Mouse (Mus musculus) mature B cell (primary cell): ENCODE measurements around the gene AU021092.
"Not testable (repeated sequence)": the region's sequence is repeated elsewhere in the genome, so short reads cannot be mapped to it uniquely, and the experiment has no call there.

Source experiments
- in situ Hi-C: fragments of 300-500 bp; cut with MboI; formaldehyde crosslinking; loops from 2 replicates; pipeline ENCODE4 v1.14.3; 2019

Gene AU021092

DNA sequence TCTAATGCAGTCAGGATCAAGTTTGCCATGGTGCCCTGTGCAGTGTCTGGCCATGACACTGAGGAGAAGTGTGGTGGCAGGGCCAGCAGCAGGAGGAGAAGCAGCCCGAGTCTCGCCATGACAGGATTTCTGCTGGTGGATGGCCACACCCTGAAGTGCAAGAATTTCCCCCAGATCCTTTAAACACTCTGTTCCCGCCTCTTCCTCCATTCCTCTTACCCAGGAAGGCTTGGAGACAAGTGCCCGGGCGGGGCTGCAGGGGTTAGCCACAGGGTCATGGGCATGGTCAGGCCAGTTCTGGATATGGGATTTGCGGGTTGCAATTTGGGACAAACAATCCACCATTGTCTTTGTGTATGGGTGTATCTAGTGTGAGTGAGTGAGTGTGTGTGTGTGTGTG, at the start of gene AU021092:
TSS of gene AU021092 (minus strand) at position 160 of the 400 bp plus-strand sequence.
- in situ Hi-C loops, result no loop called here

DNA sequence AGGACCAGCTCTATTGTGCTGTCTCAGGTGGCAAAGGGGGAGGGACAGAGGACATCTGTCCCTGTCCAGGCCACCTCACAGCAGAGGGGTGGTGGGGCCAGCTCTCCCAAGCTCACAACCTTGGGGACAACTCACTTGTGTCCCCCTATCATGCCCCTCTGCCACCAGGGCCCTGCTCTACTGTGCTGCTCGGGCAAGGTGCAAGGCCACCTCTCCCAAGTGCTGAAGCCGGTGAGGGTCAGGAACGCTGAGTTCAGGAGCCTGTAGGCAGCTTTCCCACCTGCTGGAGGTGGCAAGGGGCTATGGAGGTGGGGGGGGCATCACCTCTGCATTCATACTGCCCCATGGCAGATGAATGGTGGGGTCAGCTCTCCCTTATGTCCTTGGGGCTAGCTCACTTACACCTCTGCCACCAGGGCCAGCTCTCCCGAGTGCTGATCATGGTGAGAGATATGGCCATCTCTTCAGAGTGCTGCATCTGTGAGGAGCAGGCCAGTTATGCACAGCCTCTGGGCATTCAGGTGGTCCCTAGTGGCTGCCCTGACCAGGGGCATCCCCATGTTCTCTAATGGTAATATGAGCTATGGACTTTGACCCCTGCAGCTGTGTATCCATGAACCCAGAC, 49.4 kb upstream of the AU021092 start:
- in situ Hi-C loops, result no loop called here

DNA sequence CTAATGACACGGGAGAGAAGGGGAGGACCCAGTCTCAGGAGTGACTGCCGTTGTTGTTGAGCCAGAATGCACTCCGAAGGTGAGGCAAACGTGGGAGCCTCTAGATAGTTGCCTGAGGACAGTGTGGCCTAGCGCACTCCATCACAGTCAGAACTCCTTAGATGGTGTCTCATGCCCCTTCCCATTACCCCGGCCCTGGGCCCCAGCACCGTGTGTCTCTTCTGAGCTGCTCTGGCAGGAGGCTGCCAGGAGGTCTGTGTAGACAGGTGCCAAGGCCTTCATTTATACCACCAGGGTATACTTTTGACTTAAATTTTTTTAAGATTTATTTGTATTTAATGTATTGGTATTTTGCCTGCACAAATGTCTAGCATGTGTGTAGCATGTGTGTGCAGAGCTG, 41.8 kb upstream of the AU021092 start:
- in situ Hi-C loops, result no loop called here

DNA sequence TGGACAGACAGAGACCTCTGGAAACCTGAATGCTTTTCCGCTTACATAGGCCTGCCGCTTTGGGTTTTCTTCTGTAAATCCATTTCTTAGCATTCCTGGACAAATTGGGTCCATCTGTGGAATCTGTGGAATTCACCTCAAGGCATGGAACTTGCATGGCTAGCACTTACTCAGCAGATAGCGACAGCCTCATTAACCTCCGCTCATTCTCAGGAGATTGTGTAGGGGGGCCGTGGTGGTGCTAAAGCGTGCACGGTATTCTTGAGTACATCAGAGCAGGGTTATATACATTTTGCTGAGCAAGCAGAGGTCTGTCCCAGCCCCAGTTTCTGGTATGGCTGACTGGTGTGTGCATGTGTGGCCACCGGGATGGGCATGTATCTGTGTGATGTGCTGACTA, 41.1 kb upstream of the AU021092 start:
- in situ Hi-C loops, result no loop called here

DNA sequence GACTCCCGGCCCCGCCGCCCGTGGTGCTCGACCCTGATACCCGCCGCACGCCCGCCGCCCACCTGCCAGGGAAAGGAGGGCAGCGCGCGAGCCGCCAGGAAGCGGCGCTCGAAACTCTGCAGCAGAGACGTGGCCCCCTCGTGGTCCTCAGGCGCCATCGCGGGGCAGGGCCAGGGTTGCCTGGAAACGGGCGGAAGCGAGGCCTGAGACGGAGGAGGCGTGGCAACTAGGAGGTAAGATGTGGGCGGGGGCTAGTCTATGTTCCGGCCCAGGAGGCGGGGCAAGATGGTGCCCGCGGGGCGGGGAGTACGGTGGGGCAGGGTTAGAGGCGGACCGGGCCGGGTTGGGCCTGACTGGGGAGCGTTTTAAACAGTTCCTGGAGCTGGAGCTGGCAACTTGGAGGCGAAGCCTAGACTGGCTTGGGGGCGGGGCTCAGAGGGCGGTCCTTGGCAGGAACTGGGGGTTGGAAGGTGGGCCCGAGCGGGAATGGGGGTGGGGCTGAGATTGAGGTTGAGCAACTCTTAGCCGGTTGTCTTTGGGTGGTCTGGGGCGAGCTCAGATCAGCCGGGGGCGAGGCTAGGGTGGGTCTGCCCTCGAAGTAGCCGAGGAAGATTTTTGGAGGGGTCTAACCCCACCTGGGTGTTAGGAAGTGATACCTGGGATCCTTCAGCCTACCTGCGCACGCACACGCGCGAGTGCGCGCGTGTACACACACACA, 33.8 kb upstream of the AU021092 start, which contains the start of gene Eef2kmt:
TSS of gene Eef2kmt (minus strand) at position 205 of the 718 bp plus-strand sequence.
- in situ Hi-C loops, result no loop called here

DNA sequence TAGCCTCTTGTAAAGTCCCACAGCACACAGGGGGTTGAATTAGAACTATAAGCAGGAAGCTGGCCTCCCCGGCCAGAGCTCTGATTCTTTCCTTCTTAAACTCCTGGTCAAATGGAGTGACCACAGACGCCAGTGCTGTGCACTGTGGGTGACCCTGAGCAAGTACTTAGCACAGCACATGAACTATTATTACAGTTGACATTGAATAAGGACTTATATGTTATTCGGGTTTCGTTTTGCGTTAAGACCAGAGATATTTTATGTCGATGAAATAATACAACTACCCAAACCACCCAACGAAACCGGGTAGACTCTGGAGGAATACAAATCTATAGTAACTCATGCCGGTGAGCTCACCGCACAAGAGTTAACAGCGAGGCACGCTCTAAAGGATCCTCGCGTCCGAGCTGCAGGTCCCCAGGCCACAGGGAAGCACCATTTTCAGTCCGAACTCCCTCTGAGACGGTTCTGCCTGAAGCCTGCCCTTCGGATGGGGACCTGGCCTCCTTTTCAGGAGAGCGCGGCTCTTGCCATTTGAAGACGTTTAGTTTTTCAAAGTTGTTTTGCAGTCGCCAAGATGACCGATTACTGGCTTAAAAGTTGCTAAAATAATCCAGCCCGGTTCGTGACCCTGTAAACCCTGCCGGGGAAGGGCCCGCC, 33.1 kb upstream of the AU021092 start:
- in situ Hi-C loops, result no loop called here

DNA sequence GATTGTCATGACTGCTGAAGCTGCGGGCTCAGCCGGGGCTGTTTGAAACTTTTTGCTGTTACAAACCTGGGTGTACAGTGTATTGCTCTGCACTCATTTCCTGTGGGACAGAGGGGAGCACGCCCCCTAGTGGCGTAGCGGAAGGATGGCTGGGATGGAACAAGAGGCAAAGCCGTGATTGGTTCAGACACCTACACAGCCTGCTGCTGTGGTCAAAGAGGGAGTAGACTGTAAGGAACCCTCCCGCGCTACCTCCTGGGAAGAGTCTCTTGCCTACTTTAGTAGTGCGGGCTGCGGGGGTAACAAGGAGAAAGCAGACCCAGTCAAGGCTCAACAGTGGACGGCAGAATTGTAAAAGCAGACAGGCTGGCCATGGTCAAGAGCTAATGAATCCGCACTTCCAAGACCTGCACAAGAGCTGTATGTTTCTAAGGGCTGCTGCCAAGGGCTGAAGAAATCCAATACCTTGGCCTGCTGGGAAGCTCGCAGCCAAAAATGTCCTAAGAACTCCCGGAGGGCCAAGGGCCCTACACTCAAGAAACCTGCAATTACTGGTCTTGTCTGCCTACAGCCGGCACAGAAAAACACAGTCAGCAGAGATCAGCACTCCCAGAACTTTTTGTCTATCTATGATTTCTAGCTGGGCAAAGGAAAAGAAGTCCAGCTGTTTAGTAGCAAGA, 32.4 kb upstream of the AU021092 start:
- in situ Hi-C loops, result no loop called here

DNA sequence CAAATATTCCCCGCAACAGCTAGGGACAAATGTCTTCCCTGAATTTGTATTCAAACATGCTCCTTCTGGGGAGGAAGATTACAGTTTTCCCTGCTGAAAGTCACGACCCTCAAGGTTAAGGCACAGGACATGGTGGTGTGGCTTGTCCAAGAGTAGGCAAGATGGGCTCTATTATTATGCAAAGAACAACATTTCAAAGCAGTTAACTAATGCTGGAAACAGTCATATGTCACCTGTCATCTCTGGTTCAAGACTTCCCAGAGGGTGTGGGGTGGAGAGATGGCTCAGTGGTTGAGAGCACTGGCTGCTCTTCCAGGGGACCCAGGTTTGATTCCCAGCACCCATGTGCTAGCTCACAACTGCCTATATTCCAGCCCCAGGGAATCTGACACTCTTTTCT, 30.2 kb upstream of the AU021092 start:
- in situ Hi-C loops, result no loop called here

DNA sequence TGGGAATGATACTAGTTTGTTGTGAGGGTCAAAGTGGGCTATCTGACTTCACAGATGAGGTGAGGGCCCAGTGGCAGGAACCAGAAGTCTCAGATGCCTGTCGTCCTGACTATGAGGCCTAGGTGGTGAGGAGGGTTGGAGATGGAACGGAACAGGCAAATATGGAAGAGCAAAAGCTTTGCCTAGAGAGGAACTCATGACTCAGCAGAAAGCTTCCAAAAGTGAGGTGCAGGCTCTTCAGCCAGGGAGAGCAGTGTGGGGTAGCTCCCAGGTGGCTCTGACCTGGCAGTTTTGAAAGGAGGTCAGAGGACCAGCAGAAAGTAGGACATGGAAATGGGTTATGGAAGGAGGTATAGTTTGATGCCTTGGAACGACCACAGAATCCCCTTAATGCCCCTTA, 28.8 kb upstream of the AU021092 start:
- in situ Hi-C loops, result no loop called here

DNA sequence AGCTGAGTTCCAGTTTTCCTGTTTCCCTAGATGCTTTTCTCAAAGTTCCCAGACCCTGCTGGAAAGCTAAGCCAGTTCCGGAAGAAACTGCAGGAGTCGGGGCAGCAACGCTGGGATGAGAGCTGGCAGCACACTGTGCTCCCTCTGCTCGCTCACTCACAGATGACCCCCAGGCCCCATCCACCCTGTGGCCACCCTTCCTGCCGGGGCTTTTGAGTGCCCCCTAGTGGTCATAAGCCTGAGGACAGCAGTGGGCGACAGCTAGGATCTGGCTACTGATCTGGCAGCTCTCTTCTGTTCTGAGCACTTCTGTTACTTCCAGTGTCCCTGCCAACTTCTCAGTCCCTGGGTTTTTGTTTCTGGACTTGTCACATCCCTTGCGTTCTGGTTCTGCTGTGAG, 22.3 kb upstream of the AU021092 start:
- in situ Hi-C loops, result no loop called here

DNA sequence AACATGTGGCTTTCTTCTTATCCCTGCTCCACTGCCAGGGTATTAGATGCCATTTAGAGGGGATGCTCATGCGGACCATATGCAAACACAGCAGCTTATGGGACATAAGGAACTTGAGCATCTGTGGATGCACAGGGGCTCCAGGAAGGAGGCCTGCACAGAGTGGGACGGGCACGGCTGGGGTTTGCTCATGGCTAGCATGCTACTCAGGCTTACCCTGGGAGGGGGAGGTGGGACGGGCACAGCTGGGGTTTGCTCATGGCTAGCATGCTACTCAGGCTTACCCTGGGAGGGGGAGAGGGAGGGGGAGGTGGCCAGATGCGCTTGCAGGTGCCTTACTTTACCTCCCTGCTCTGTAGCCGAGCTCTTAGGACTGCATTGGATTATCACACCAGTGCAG, 20.8 kb upstream of the AU021092 start:
- in situ Hi-C loops, result no loop called here

DNA sequence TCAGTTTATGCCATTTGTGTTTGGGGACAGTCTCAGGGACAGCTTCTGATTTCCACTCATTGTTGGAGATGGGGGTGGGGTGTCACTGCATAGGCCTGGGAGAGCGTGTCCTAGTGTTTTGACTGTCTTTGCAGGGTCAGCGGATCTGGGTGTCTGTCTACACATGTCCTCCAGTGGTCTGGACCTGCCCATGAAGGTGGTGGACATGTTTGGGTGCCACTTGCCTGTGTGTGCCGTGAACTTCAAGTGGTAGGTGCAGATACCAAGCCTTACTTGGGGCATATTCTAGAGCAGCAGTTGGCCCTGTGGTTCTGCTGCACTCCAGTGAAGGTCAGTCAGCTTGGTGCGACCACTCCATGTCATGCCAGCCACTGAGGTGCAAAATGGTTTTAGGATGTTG, 20.3 kb upstream of the AU021092 start:
- in situ Hi-C loops, result no loop called here

DNA sequence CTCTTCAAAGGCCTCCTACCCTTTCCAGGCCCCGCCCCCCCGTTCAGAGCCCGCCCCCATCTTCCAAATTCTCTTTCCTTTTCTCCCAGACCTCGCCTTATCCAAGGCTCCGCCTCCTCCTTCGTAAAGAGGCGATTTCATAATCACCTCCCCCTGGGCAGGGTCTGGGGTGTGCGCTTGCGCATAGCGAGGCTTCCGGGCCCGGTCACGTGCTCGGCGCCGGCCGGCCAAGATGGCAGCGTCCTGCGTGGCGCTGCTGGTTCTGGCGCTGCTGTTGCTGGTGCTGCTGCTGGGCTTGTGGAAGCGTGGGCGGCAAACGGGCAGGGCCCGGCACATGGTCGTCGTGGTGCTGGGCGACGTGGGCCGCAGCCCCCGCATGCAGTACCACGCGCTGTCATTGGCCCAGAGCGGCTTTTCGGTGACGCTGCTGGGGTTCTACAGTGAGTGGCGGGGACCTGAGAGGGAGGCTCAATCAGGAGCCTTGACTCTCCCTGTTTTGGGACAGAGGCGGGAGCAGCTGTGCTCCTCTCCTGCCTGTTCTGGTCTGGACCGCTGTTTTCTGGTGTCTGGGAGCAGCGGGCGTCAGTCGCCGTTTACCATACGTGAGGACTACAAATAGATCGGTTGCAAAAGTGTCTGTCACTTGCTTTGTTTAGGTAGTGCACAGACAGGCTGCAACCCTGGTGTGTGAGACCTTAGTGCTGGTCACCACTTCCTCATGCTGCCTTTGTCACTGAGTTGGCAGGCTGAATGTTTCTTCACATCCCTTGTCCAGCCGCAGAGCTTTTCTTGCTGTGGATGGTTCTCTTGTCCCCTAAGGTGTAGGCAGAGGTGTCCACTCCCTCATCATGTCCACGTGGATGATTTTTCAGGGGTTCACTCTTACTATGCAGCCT, 11.6 kb upstream of the AU021092 start, which contains the start of gene Alg1:
TSS of gene Alg1 (plus strand) at position 204 of the 896 bp plus-strand sequence.
- in situ Hi-C loops, result no loop called here

DNA sequence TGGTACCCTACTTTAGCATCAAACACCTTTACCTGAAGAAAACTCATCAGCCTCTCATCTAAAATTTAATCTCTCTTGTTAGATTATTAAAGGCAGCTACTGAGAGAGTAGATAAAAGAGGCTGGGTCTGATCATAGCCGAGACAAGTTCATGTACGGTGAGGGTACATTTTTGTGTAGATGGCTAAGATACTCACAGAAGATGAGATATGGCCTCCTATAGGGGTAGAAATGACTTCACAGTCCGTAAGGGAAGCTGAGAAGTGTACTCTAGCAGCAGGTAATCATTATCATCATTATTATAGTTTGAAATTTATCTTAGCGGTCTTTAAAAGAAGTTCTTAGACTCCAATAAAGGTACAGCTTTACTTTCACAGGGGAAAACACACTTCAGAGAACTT, 10.9 kb upstream of the AU021092 start:
- in situ Hi-C loops, result no loop called here

DNA sequence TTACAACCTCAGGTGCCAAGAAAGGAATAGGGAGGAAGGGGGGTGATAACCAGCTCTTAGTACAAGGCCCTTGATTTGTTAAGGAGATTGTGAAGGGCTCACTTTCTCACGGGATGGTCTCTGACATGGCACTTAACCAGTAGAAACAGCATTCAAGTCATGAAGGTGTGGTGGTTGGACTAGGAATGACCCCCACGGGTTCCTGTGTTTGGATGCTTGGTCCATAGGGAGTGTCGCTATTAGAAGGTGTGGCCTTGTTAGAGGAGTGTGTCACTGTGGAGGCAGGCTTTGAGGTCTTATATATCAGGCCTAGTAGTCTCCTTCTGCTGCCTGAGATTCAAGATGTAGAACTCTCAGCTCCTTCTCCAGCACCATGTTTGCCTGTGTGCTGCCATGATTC, 6.0 kb upstream of the AU021092 start:
- in situ Hi-C loops, result not testable (repeated sequence)

DNA sequence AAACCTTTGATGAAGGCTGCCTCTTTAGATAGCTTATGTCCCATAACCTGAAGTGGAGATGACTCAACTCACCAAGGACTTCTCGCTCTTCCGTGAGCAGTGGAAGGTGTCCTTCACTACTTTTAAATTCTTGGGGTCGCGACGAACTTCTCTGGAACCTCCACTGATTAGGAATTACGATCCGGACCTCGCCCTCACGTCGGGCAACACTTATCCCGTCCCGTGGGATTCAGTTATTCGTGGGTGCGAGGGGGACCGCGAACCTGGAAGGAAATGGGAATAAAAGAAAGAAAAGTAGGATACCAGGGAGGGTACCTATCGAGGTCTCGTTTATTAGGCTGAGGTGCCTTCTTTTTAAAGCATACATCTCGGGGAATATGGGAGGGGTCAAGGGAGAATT, 5.4 kb upstream of the AU021092 start:
- in situ Hi-C loops, result not testable (repeated sequence)

DNA sequence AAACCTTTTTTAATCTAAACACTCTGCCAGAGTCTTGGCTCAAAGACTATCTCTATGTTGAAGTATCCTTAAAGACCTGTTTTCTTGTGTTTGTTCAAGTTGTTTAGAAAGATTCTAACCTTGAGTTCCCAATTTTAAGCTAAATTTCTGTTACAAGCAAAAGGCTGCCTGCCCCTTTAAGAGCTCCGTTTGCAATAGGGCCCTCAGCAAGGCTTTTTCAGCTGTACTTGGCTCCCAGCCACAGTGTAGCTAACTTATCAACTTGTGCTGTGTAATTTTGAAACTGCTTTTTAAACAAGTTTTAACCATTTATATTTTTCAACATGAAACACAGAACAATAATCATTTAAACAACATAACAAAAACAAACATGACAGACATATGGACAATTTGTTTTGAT, 4.4 kb upstream of the AU021092 start:
- in situ Hi-C loops, result not testable (repeated sequence)

DNA sequence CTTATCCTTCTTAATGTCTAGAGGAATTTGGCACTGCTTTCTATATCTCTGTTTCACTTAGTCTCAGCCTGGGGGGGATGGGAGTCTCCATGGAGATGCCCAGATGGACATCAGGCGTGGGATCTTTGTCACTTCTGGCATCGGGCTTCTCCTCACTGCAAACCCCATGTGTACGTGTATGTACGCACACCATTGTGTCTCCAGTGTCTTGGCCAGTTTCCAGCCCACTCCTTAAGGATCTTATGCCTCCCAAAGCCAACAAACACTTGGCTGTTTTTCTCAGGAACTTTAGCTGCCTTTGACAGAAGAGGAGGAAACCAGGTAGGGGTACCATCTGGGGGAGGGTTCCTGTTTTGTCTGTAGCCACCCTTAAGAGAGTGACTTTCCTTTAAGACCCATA, 696 bp downstream of the AU021092 start:
- in situ Hi-C loops, result no loop called here

DNA sequence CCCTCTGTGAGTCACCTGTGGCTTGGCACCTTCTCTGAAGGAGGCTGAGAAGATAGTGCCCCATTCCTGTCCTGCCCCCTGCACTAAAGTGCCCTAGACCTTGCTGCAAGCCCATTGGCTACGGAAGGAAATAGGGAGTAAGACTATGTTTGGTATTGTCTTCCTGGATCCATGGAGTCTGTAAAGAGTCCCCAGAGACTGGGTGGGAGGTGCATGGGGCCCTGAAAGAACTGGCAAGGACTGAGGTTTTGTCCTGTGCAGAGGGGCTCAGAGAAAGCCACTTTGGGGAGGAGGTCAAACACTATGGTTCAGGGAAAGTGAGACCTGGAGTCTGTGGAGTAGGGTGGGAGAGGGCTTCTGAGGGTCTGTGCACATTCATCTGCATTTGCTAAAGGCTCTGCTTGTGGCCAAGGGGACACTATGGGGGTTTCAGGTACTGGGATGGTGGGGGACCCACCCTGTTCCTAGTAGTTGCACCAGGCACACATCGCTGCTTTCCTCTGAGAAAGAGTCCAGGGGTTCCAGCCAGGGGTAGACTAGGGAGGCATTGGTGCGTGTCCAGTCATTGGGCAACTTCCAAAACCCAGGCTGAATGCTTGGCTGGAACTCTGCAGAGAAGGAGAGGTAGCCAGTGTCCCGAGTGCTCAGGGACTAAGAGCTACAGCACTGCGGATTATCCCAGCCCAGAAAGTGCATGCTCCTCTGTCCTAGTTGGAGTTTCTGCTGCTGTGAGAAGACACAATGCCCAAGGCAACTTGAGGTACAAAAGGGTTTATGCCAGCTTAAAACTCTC, 4.6 kb downstream of the AU021092 start:
- in situ Hi-C loops, result no loop called here

DNA sequence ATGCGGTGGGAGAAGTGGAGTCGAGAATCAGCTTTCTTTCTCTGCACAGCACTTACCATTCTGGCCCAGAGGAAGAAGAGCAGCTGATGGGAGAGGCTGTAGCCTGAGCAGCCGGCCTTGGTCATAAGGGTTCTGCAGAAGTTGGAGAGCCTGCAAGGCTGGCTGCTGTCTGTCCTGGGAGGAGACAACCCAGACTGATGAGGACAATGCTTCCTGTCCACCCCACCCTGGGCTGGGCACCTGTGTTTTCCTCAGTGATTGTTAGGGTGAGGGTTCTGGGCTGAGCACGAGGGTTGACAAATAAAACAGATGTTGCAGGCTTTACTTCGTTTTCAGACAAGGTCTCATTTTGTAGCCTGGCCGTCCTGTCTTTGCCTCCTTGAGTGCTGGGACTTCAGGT, 5.4 kb downstream of the AU021092 start:
- in situ Hi-C loops, result no loop called here

DNA sequence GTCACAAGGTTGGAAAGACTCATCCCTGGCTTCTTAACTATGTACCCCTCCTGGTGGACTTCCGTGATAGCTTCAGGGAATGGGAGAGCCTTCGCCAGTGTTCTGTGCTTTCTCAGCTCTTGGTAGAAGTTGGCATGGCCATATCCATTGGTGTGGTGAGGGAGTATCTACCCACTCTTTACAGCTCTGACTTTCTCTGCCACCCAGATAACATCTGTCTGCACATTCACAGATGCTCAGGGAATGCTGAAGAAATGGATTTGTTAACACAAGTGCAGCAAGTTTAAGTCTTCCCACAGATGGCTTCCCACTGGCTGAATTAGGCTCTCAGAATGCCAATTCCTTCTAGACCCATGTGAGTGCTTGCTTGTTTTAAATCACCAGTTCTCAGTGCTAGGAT, 8.0 kb downstream of the AU021092 start:
- in situ Hi-C loops, result no loop called here
